Mouse (Mus musculus) midbrain, embryonic 16.5 days (tissue): ENCODE measurements around the gene Kcnmb1. TPM values are rescaled to one million over a fixed set of nuclear protein-coding genes. Genes with fewer than 3 reads are reported as not detected.

Source experiments
- ATAC-seq: fragments of 200-750 bp; cut with Nextera tagmentation; 2 replicates; pipeline ENCODE4 v1.8.0; 2017; ENCODE audit warnings: moderate TSS enrichment
- H3K27ac ChIP-seq: fragments of 300-500 bp; sonication (generic); 2 replicates; pipeline ENCODE4 v1.5.1; 2014; ENCODE audit warnings: mild to moderate bottlenecking, low read length, mixed read lengths
- H3K27me3 ChIP-seq: fragments of 300-500 bp; sonication (generic); 2 replicates; pipeline ENCODE4 v1.6.1; 2014; ENCODE audit warnings: low read depth, low read length, mixed read lengths; ENCODE audit not compliant: control insufficient read depth, insufficient read depth
- H3K36me3 ChIP-seq: fragments of 300-500 bp; sonication (generic); 2 replicates; pipeline ENCODE4 v1.6.1; 2014; ENCODE audit warnings: mild to moderate bottlenecking, low read length, moderate library complexity, mixed read lengths; ENCODE audit not compliant: control insufficient read depth, insufficient read depth
- H3K4me1 ChIP-seq: fragments of 300-500 bp; sonication (generic); 2 replicates; pipeline ENCODE4 v1.6.1; 2014; ENCODE audit warnings: mild to moderate bottlenecking, low read length, mixed read lengths; ENCODE audit not compliant: control insufficient read depth, insufficient read depth
- H3K4me2 ChIP-seq: fragments of 300-500 bp; sonication (generic); 2 replicates; pipeline ENCODE4 v1.6.1; 2014; ENCODE audit warnings: mild to moderate bottlenecking, low read length, mixed read lengths
- H3K4me3 ChIP-seq: fragments of 300-500 bp; sonication (generic); 2 replicates; pipeline ENCODE4 v1.5.1; 2014; ENCODE audit warnings: low read depth, mild to moderate bottlenecking, low read length, moderate library complexity, mixed read lengths
- H3K9ac ChIP-seq: fragments of 300-500 bp; sonication (generic); 2 replicates; pipeline ENCODE4 v1.6.1; 2014; ENCODE audit warnings: low read depth, low read length, mixed read lengths
- H3K9me3 ChIP-seq: fragments of 300-500 bp; sonication (generic); replicated peaks from 2 replicates; pipeline ENCODE4 v1.6.1; 2014; ENCODE audit warnings: mild to moderate bottlenecking, low read length, mixed read lengths; ENCODE audit not compliant: control insufficient read depth, poor library complexity, severe bottlenecking
- WGBS: fragments of 180-500 bp; shearing (Covaris S2); extraction: QIAGEN DNeasy Blood & Tissue Kit; methylation state at CpG from one replicate; pipeline ENCODE4 v1.1.7; 2014; 5-methylcytosine and 5-hydroxymethylcytosine counted together
- polyA plus RNA-seq: library from polyadenylated mRNA; unstranded; fragments of >200 nt; fragmentation: Nextera tagmentation; extraction: Ambion mirVana; gene quantifications from 2 replicates; pipeline ENCODE4 v1.2.1, GENCODE M21; 2015

The Kcnmb1 gene
- polyA plus RNA-seq, 1 experiment from 2014 or later: 0.20 TPM

- Histone ChIP-seq H3K4me3 (no peak overlapping the region), H3K4me2 (no peak overlapping the region), H3K9ac (no peak overlapping the region), H3K27ac (no peak overlapping the region), H3K4me1 (no peaks in the 10 kb centered on the region; the same call in 1 of the 2 replicates), H3K27me3 (no peaks in the 10 kb centered on the region), H3K9me3 (no peaks in the 10 kb centered on the region), H3K36me3 (no peaks in the 10 kb centered on the region)
- 75% methylated on average over 4 of the region's 4 CpGs for WGBS
- no peak for ATAC-seq
These were observed 6.8 kb upstream of the Kcnmb1 start for GRCm38 (mm10) chr11:33955982-33956381.

GRCm38 (mm10) chr11:33956623-33957022 lies 6.2 kb upstream of the Kcnmb1 start:
- H3K4me1 ChIP-seq: no peaks in the 10 kb centered on the region
- no peak overlapping the region for H3K4me3 ChIP-seq
- H3K27ac ChIP-seq: no peak overlapping the region
- 93% methylated on average over 5 of the region's 5 CpGs for WGBS
- ATAC-seq: no peak
- no peak overlapping the region for H3K4me2 ChIP-seq
- no peak overlapping the region for H3K9ac ChIP-seq
- H3K9me3 ChIP-seq: no peaks in the 10 kb centered on the region
- no peaks in the 10 kb centered on the region for H3K36me3 ChIP-seq
- no peaks in the 10 kb centered on the region for H3K27me3 ChIP-seq

GRCm38 (mm10) chr11:33957595-33957994 lies 5.2 kb upstream of the Kcnmb1 start:
- no peaks in the 10 kb centered on the region for H3K9me3 ChIP-seq
- H3K4me3 ChIP-seq: no peak overlapping the region
- 89% methylated on average over 6 of the region's 6 CpGs for WGBS
- H3K27me3 ChIP-seq: no peaks in the 10 kb centered on the region
- no peak overlapping the region for H3K4me2 ChIP-seq
- H3K4me1 ChIP-seq: no peaks in the 10 kb centered on the region
- no peak overlapping the region for H3K27ac ChIP-seq
- ATAC-seq: no peak
- no peaks in the 10 kb centered on the region for H3K36me3 ChIP-seq
- no peak overlapping the region for H3K9ac ChIP-seq

- no peaks in the 10 kb centered on the region for H3K36me3 ChIP-seq
- H3K27me3 ChIP-seq: no peaks in the 10 kb centered on the region
- H3K4me2 ChIP-seq: no peak overlapping the region
- no peak overlapping the region for H3K9ac ChIP-seq
- 89% methylated on average over 8 of the region's 8 CpGs for WGBS
- H3K27ac ChIP-seq: no peak overlapping the region
- H3K9me3 ChIP-seq: no peaks in the 10 kb centered on the region
- no peaks in the 10 kb centered on the region for H3K4me1 ChIP-seq
- ATAC-seq: no peak
- H3K4me3 ChIP-seq: no peak overlapping the region
These were observed 4.1 kb upstream of the Kcnmb1 start for GRCm38 (mm10) chr11:33958713-33959112.

GRCm38 (mm10) chr11:33962178-33962577 lies 635 bp upstream of the Kcnmb1 start:
- ATAC-seq: no peak
- H3K4me1 ChIP-seq: no peaks in the 10 kb centered on the region

GRCm38 (mm10) chr11:33965380-33965779 lies 2.6 kb downstream of the Kcnmb1 start:
- Histone ChIP-seq H3K9me3 (no peaks in the 10 kb centered on the region), H3K36me3 (no peaks in the 10 kb centered on the region), H3K4me2 (no peak overlapping the region), H3K4me1 (no peaks in the 10 kb centered on the region), H3K4me3 (no peak overlapping the region), H3K27ac (no peak overlapping the region), H3K27me3 (no peaks in the 10 kb centered on the region), H3K9ac (no peak overlapping the region)
- 65% methylated on average over 2 of the region's 2 CpGs for WGBS
- no peak for ATAC-seq

More at GRCm38 (mm10) chr11:33962178-33962577, 635 bp upstream of the Kcnmb1 start:
- H3K27ac ChIP-seq: no peak overlapping the region
- no peak overlapping the region for H3K4me3 ChIP-seq
- no peaks in the 10 kb centered on the region for H3K9me3 ChIP-seq
- H3K9ac ChIP-seq: no peak overlapping the region
- H3K4me2 ChIP-seq: no peak overlapping the region
- 45% methylated on average over 7 of the region's 7 CpGs for WGBS
- H3K36me3 ChIP-seq: no peaks in the 10 kb centered on the region
- no peaks in the 10 kb centered on the region for H3K27me3 ChIP-seq

- Histone ChIP-seq H3K27ac (no peak overlapping the region), H3K4me2 (no peak overlapping the region), H3K9me3 (no peaks in the 10 kb centered on the region), H3K4me3 (no peak overlapping the region), H3K9ac (no peak overlapping the region), H3K36me3 (no peaks in the 10 kb centered on the region), H3K27me3 (no peaks in the 10 kb centered on the region), H3K4me1 (no peaks in the 10 kb centered on the region)
- 79% methylated on average over 4 of the region's 4 CpGs for WGBS
- ATAC-seq: no peak
These were observed 4.9 kb downstream of the Kcnmb1 start for GRCm38 (mm10) chr11:33967708-33968107.

- Histone ChIP-seq H3K9me3 (no peaks in the 10 kb centered on the region), H3K36me3 (no peaks in the 10 kb centered on the region), H3K4me2 (no peak overlapping the region), H3K4me3 (no peak overlapping the region), H3K27me3 (no peaks in the 10 kb centered on the region), H3K4me1 (no peaks in the 10 kb centered on the region), H3K27ac (no peak overlapping the region), H3K9ac (no peak overlapping the region)
- WGBS: 88% methylated on average over 3 of the region's 3 CpGs
- no peak for ATAC-seq
These were observed 6.4 kb downstream of the Kcnmb1 start for GRCm38 (mm10) chr11:33969199-33969598.

GRCm38 (mm10) chr11:33972114-33972513 lies 9.3 kb downstream of the Kcnmb1 start:
- H3K36me3 ChIP-seq: no peaks in the 10 kb centered on the region
- ATAC-seq: no peak
- H3K9ac ChIP-seq: no peak overlapping the region
- H3K4me2 ChIP-seq: no peak overlapping the region
- no peaks in the 10 kb centered on the region for H3K9me3 ChIP-seq
- no peaks in the 10 kb centered on the region for H3K4me1 ChIP-seq
- no peak overlapping the region for H3K27ac ChIP-seq
- H3K4me3 ChIP-seq: no peak overlapping the region
- H3K27me3 ChIP-seq: no peaks in the 10 kb centered on the region
- WGBS: 84% methylated on average over 7 of the region's 7 CpGs
